Mouse (Mus musculus) gastrocnemius, postnatal 14 days (tissue): ENCODE measurements around the gene Foxj1. TPM values are rescaled to one million over a fixed set of nuclear protein-coding genes. Genes with fewer than 3 reads are reported as not detected.

Experiments used
- DNase-seq: peaks from one replicate; pipeline ENCODE4 v3.0.0; 2021; ENCODE audit warnings: mixed read lengths
- intact Hi-C: fragments of 180-260 bp; cut with DNase I; formaldehyde crosslinking; loops from one replicate; pipeline ENCODE4 v1.15.1; 2025; ENCODE audit warnings: low total_unique reads
- total RNA-seq, 2 experiments: library from RNA; stranded (reverse); gene quantifications; 2 replicates each; pipeline ENCODE4 v1.2.3; 2021

Foxj1 gene
- total RNA-seq, 2 experiments from 2014 or later = 0.22 to 0.27 TPM

GRCm38 (mm10) chr11:116307762-116308531 lies 27.3 kb downstream of the Foxj1 start:
- DNase-seq = no peak
- intact Hi-C loops = no loop called here

- intact Hi-C loops = no loop called here
- no peak for DNase-seq
These were observed 28.0 kb downstream of the Foxj1 start, which contains the start of gene Exoc7 for GRCm38 (mm10) chr11:116307019-116307725. Exoc7 (minus strand) TSS chr11:116307233.

GRCm38 (mm10) chr11:116306126-116306982 lies 28.8 kb downstream of the Foxj1 start:
- intact Hi-C loops = no loop called here
- DNase-seq = peak; percentile 95

- DNase-seq = no peak
- intact Hi-C loops = no loop called here
These were observed 29.8 kb downstream of the Foxj1 start for GRCm38 (mm10) chr11:116305423-116305822.

GRCm38 (mm10) chr11:116298621-116299020 lies 36.6 kb downstream of the Foxj1 start:
- no peak for DNase-seq

GRCm38 (mm10) chr11:116298221-116298620 lies 37.0 kb downstream of the Foxj1 start:
- DNase-seq = no peak
- intact Hi-C loops = no loop called here

More at GRCm38 (mm10) chr11:116298621-116299020, 36.6 kb downstream of the Foxj1 start:
- intact Hi-C loops = no loop called here

- intact Hi-C loops = no loop called here
- no peak for DNase-seq
These were observed 38.2 kb downstream of the Foxj1 start for GRCm38 (mm10) chr11:116297017-116297416.

GRCm38 (mm10) chr11:116296191-116296734 lies 38.9 kb downstream of the Foxj1 start:
- peak; percentile 48 for DNase-seq
- intact Hi-C loops = no loop called here

GRCm38 (mm10) chr11:116294319-116294718 lies 40.9 kb downstream of the Foxj1 start:
- intact Hi-C loops = loop anchor here (2.0 kb wide), 1 partner anchor 68 kb away; no protein-coding TSS in a partner anchor
- peak; percentile 55 for DNase-seq

GRCm38 (mm10) chr11:116293538-116294137 lies 41.6 kb downstream of the Foxj1 start:
- intact Hi-C loops = loop anchor here (2.0 kb wide), 1 partner anchor 67 kb away; no protein-coding TSS in a partner anchor
- no peak for DNase-seq

- DNase-seq = no peak
- intact Hi-C loops = no loop called here
These were observed 42.8 kb downstream of the Foxj1 start for GRCm38 (mm10) chr11:116292401-116292800.

- no peak for DNase-seq
- intact Hi-C loops = no loop called here
These were observed 44.6 kb downstream of the Foxj1 start for GRCm38 (mm10) chr11:116290556-116290955.

- intact Hi-C loops = loop anchor here (2.0 kb wide), 1 partner anchor 53 kb away; no protein-coding TSS in a partner anchor
- peak; percentile 46 for DNase-seq
These were observed 47.8 kb downstream of the Foxj1 start for GRCm38 (mm10) chr11:116287351-116287750.

GRCm38 (mm10) chr11:116285770-116286191 lies 49.4 kb downstream of the Foxj1 start:
- DNase-seq = peak; percentile 63
- intact Hi-C loops = loop anchor here (2.0 kb wide), 1 partner anchor 51 kb away; no protein-coding TSS in a partner anchor

GRCm38 (mm10) chr11:116283982-116284381 lies 51.2 kb downstream of the Foxj1 start:
- intact Hi-C loops = no loop called here
- DNase-seq = no peak

- intact Hi-C loops = no loop called here
- DNase-seq = no peak
These were observed 52.2 kb downstream of the Foxj1 start for GRCm38 (mm10) chr11:116282912-116283521.

GRCm38 (mm10) chr11:116282089-116282488 lies 53.1 kb downstream of the Foxj1 start:
- intact Hi-C loops = no loop called here
- DNase-seq = no peak

- intact Hi-C loops = no loop called here
- no peak for DNase-seq
These were observed 53.5 kb downstream of the Foxj1 start for GRCm38 (mm10) chr11:116281671-116282070.
